Mouse (Mus musculus) myocyte (in vitro differentiated cells): ENCODE results near the gene Adam30.
"Not testable (repeated sequence)": the region's sequence is repeated elsewhere in the genome, so short reads cannot be mapped to it uniquely, and the experiment has no call there.

Source experiments
- CEBPB ChIP-seq: IDR thresholded peaks from 2 replicates; pipeline ENCODE4 v1.6.1; 2011; ENCODE audit warnings: mild to moderate bottlenecking, moderate library complexity; ENCODE audit not compliant: poor library complexity, insufficient read depth, severe bottlenecking
- POLR2A ChIP-seq: IDR thresholded peaks from one replicate; pipeline ENCODE4 v1.6.1; 2011; ENCODE audit warnings: low read depth, mild to moderate bottlenecking, control low read depth, moderate library complexity; ENCODE audit not compliant: insufficient read length
- TCF12 ChIP-seq: IDR thresholded peaks from one replicate; pipeline ENCODE4 v1.6.1; 2011; ENCODE audit warnings: mild to moderate bottlenecking, control low read depth; ENCODE audit not compliant: poor library complexity, insufficient read depth, severe bottlenecking

DNA sequence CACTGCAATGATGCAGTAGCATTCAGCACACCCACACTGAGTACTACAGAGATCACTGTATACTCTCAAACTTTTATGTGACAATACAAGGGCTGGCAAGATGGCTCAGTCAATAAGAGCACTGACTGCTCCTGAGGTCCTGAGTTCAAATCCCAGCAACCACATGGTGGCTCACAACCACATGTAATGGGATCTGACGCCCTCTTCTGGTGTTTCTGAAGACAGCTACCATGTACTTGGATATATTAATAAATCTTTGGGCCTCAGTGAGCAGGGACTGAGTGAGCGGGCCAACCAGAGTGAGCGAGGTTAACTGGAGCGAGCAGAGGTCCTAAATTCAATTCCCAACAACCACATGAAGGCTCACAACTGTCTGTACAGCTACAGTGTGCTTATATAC is 28.3 kb upstream of the Adam30 start:
- TF ChIP-seq CEBPB, POLR2A, TCF12: not testable (repeated sequence)
